Mouse (Mus musculus): ENCODE data around the gene Gm4969.
"Not testable (repeated sequence)": the region's sequence is repeated elsewhere in the genome, so short reads cannot be mapped to it uniquely, and the experiment has no call there.

Gene Gm4969

DNA sequence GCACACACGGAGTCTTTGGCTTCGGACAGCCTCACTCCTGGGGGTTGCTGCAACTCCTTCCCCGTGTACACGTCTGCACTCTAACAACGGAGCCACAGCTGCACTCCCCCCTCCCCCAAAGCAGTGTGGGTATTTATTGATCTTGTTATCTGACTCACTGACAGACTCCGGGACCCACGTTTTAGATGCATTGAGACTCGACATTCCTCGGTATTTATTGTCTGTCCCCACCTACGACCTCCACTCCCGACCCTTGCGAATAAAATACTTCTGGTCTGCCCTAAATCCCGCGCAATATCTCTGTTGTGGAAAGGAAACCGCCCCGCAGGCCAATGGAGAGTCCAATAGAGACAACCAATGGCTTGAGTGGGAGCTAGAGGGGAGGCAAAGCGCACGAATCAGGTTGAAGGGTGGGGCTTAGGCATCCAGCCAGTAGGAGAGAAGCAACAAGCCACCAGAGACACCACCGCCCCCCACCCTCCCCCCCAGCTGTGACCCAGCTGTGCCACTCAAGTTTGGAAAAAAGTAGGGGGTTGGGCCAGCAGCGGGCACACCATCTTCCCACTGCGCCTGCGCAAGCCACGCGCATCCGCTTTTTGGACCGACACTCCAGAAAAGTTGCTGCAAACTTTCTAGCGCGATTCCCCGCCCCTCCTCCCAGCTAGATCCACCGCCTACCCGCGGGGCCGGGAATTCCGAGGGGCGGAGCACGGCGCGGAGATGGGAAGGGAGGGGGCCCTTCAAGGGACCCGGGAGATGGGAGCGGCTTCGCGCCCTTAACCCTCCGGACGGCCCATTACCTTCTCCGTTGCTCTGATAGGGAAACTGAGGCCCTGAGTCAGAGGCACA lies 24.4 kb downstream of the Gm4969 start:
- DNase-seq (ENCODE audit: low spot score) = peak; percentile 98

DNA sequence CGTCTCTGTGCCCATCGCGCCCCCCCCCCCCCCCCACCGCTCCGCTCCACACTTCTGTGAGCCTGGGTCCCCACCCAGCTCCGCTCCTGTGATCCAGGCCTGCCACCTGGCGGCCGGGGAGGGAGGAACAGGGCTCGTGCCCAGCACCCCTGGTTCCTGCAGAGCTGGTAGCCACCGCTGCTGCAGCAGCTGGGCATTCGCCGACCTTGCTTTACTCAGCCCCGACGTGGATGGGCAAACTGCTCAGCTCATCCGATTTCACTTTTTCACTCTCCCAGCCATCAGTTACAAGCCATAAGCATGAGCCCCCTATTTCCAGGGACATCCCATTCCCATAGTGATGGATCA lies 25.0 kb downstream of the Gm4969 start:
- peak; percentile 93 for DNase-seq (ENCODE audit: low spot score)

DNA sequence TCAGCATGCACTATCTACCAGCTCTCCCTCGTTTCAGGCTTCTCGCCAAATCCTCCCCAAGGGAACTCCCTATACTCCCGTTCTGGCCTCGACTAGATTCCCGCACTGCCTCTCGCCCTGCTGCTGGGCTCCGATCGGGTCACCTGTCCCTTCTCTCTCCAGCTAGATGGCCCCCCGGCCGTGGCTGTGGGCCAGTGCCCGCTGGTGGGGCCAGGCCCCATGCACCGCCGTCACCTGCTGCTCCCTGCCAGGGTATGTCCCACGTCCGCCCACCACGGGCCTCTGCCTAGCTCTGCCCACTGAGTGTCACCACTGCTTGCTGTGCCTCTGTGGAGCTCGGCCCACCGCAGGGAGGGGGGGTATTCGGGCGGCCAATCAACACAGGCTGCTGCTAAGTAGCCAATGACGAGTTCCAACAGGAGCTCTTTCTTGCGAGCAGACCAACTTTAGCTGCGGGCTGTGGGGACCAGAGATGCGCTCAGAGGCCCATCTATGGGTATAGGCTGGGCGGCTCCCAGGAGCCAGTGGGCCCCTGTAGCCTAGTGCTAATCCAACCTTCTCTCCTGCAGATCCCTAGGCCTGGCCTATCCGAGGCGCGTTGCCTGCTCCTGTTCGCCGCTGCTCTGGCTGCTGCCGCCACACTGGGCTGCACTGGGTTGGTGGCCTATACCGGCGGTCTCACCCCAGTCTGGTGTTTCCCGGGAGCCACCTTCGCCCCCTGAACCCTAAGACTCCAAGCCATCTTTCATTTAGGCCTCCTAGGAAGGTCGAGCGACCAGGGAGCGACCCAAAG lies 25.6 kb downstream of the Gm4969 start:
- DNase-seq (ENCODE audit: low spot score) = peak; percentile 79

DNA sequence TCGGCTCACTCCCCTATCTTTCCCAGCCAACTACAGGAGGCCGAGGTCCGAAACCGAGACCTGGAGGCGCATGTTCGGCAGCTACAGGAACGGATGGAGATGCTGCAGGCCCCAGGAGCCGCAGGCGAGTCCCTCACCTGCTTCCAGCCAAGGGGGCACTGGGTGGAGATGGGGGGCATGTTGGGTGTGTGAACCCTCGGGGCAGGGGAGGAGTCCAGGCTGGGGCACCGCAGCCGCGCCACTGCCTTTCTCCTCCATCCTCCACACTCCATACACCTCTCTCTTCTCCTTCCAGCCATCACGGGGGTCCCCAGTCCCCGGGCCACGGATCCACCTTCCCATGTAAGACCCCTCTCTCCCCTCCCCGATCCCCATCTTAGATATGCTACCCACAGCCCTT lies 26.3 kb downstream of the Gm4969 start:
- no peak for DNase-seq (ENCODE audit: low spot score)

DNA sequence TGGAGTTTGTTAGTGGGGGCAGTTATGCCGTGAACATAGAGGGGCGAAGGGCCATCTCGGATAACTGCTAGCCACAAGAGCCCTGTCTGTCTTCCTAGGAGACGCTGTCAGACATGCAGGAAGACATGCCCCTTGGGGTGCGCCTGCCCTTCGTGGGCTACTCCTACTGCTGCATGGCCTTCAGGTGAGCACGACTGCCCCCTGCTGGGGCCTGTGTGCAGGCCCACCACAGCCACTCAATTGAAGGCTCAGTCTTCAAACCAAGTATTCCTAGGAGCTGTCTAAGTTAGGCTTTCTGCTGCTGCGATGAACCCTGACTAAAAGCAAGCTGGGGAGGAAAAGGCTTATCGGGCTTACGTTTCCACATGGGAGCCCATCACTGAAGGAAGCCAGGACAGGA lies 29.4 kb downstream of the Gm4969 start:
- DNase-seq (ENCODE audit: low spot score) = peak; percentile 83

DNA sequence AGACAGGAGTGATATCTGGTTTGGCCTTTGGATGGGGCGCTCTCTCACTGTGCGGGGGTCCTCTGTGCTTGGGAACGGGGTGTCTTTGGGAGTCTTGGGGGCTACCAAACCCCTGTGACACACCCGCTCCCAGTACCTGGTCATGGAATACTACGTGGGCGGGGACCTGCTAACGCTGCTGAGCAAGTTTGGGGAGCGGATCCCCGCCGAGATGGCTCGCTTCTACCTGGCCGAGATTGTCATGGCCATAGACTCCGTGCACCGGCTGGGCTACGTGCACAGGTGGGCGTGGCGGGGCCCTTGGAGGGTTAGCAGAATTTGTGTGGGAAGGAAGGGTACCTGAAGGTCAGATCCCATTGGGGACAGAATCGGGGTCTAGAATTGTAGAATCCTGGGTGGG lies 31.4 kb downstream of the Gm4969 start:
- DNase-seq (ENCODE audit: low spot score) = no peak

DNA sequence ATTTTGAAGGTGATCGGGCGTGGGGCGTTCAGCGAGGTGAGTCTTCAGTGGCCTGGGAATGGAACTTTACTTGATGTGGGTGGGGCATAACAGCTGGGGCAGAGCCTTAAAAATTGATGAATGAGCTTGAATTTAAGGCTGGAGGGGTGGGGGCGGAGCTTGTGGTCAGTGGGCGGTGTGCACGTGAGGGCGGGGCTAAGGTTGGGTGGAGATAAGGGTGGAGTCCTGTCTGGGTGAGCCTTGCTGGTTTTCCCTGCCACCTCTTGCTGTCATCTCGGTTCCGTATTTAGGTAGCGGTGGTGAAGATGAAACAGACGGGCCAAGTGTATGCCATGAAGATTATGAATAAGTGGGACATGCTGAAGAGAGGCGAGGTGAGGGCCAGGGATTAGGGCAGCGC lies 32.1 kb downstream of the Gm4969 start:
- DNase-seq (ENCODE audit: low spot score) = peak; percentile 79

DNA sequence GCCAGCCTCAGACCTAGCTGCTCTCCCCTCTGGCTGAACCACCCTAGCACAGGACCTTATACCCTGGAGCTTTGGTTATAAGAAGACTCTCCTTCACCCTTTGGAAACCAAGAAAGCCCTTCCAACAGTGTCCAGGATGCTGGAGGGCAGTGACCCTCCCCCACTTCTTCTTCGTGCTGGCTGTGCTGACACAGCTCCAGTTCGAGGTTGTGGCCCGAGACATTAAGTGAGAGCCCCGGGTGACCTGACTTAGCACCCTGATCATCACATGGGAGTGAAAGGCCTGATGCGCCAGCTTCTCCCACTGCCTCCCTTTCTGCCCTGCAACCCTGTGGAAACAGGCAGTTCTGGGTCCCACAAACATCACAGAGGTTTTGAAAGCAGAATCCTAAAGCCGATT lies 32.7 kb downstream of the Gm4969 start:
- no peak for DNase-seq (ENCODE audit: low spot score)

DNA sequence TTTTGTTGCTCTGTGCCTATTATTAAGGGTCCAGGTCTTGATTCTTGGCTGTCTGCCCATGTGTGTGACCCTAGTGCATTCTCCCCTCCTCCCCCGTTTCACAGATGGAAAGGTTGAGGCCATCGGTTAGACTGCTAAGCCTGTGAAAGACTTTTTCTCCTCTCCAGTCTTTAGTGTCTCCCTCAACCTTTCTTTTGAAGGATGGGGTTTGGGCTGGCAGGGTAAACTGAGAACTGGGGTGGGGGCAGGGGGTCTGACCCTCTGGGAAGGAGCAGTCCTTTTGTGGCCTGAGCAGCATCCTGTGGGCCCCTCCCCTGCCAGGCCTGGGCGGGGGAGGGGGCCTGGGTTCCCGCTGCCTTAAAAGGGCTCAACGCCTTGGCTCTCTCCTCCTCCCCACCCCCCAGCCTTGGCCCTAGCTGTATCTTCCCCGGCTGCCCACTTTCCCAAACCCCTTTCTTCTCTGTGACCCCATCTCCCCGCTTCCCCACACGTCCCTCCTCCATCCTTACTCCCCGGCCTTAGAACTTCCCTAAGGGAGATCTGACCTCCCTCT lies 33.2 kb downstream of the Gm4969 start:
- DNase-seq (ENCODE audit: low spot score) = peak; percentile 59

DNA sequence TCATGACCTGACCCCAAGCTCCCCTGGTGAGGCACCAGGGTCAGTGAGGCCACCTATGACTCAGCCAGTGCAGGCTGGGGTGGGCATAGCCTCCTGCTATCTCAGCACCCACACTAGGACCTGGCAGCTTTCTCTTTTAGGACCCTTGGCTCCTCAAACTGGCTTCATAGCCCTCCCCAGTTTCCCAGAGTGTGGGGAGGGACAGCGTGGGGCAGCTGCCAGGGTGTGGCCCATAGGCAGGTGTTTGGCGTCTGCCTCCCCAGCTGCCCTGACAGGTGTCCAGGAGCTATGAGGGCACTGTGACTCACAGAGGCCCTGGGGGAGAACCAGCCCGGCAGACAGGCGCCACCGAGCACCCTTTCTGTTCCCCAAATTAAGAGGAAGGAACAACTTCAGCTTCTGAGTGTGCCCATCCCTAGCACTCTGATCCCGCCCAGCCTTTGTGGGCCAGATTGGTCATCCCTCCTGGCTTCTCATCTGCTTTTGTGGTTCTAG lies 33.8 kb downstream of the Gm4969 start:
- no peak for DNase-seq (ENCODE audit: low spot score)

DNA sequence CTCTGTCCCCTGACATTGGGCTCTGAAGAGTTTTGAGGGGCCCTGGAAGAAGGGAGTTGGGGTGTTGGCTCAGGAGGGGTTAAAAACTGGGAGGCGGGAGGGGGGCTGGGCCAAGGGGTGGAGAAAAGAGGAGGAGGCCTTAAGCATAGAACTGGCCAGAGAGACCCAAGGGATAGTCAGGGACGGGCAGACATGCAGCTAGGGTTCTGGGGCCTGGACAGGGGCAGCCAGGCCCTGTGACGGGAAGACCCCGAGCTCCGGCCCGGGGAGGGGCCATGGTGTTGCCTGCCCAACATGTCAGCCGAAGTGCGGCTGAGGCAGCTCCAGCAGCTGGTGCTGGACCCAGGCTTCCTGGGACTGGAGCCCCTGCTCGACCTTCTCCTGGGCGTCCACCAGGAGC lies 34.5 kb downstream of the Gm4969 start, which contains the start of gene Dmpk:
Gene Dmpk, plus strand, starts transcription at position 149 of the 400 bp plus-strand sequence.
- no peak for DNase-seq (ENCODE audit: low spot score)

DNA sequence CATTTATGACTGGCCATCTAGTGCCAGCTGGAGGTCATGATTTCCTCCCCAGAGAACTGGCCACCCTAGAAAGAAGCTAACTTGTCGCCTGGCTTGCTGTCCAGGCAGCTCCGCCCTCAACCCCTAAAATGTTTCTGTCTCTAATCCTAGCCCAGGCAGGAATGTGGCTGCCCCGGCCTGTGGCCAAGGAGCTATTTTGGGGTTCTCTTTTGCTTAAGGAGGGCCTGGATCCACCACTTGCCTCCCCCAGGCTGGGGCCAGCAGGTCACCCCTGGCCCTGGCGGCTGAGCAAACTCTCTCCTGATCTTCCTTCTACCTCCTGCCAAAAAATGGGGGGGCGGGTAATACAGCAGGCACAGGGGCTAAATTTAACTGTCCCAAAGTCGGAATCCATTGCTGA lies 35.1 kb downstream of the Gm4969 start:
- peak; percentile 56 for DNase-seq (ENCODE audit: low spot score)

DNA sequence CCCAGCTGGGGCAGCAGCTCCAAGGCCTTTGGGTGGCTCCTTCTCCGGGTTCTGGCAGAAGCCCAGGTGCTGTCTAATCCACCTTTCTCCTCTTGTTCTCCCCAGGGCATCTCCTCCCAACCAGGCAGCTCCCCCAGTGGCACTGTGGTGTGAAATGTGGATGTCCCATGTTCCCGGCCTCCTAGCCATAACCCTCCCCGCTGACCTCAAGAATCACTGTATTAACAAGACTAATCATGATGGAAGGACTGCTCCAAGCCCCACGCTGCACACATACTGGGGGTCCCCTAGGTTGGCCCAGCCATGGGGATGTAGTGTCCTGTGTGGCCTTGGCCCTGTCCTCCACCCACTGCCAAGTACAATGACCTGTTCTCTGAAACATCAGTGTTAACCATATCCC lies 36.0 kb downstream of the Gm4969 start:
- DNase-seq (ENCODE audit: low spot score) = peak; percentile 42

DNA sequence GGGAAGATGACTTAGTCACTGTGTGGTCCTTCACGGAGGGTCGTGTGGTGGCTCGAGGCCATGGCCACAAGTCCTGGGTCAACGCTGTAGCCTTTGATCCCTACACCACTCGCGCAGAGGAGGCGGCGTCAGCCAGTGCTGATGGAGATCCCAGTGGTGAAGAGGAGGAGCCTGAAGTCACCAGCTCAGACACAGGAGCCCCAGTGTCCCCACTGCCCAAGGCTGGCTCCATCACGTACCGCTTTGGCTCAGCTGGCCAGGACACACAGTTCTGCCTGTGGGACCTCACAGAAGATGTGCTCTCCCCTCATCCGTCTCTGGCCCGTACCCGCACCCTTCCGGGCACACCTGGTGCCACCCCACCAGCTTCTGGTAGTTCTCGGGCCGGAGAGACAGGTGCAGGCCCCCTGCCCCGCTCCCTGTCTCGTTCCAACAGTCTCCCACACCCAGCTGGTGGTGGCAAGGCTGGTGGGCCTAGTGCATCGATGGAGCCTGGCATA lies 37.7 kb downstream of the Gm4969 start:
- DNase-seq (ENCODE audit: low spot score) = no peak

DNA sequence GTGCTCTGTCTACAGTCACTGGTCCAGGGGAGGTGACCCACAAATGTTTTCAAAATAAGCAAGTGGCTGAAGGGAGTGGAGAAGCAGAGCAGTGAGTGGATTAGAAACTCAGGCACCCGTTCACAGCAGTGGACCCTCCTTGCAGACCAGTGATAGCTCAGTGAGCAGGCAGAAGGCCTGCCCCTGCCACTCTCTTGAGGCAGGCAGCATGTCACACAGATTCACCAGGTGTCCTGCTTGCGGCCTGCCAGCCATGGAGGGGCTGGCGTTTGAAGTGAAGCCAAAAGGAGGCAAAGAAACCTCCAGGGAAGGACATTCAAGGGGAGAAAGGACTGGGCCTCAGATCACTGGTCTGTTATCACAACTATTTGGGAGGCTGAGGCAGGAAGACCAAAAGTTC lies 39.4 kb downstream of the Gm4969 start:
- no peak for DNase-seq (ENCODE audit: low spot score)

DNA sequence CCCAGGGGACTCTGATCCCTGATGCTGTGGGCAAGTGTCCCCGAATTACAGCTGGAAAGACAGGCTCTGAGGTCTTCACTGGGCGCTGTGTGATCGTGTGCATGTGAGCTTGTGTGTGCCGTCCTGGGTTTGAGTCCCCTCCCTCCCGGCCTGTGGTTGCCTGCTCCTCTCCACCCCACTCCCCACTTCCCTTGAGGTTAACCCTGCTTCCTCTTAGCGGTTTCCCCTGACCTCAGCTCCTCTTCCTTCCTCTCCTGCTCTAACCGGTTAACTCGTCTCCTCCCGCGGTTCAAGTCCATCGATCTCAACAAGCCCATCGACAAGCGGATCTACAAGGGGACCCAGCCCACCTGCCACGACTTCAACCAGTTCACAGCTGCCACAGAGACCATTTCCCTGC lies 40.4 kb downstream of the Gm4969 start:
- DNase-seq (ENCODE audit: low spot score) = no peak

DNA sequence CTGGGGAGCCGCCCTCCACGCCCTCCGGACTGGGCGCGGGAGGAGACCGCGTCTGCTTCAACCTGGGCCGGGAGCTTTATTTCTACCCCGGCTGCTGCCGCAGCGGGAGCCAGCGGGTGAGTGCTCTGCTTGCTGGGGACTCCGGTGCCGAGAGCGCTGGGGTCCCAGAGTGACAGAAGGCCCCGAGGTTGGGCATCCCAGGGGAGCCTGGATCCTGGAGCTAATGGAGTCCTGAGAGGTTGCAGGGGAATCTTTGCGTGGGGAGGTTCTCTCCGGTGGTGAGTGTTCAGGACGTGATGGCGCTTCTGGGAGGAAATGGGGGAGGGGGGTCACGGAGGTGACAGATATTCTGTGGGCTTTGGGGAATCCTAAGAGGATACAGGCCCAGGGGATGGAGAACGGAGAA lies 41.6 kb downstream of the Gm4969 start:
- DNase-seq (ENCODE audit: low spot score) = peak; percentile 63

DNA sequence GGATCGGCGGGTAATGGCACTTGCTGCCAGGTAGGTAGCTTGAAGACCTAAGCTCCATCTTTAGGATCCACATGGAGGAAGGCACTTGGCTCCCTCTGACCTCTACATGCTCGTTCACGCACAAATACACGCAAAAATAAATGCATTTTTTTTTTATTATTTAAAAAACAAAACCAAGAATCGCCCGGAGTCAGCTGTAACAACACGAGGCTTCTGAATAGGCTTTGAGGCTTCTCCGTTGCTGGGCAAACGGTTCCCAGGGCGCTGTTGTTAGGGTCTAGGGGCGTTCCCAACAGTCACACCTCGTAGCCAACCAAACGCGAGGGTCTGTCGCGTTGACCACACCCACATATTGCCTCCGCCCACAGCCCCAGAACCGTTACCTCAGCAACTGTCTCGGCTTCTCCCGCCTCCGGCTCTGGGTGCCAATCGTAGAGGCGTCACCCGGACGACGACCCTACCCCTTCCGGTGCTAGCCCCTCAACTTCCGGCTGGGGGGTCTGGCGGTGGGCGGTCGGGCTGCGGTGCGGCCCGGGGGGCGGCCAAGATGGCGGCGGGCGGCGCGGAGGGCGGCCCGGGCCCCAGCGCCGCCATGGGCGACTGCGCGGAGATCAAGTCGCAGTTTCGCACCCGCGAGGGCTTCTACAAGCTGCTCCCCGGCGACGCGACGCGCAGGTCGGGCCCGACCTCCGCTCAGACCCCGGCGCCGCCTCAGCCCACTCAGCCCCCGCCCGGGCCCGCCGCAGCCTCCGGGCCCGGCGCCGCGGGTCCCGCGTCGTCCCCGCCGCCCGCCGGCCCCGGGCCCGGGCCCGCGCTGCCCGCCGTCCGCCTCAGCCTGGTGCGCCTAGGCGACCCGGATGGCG lies 42.2 kb downstream of the Gm4969 start, which contains the start of gene Dmwd:
Gene Dmwd, plus strand, starts transcription at position 505 of the 863 bp plus-strand sequence.
- peak; percentile 97 for DNase-seq (ENCODE audit: low spot score)

DNA sequence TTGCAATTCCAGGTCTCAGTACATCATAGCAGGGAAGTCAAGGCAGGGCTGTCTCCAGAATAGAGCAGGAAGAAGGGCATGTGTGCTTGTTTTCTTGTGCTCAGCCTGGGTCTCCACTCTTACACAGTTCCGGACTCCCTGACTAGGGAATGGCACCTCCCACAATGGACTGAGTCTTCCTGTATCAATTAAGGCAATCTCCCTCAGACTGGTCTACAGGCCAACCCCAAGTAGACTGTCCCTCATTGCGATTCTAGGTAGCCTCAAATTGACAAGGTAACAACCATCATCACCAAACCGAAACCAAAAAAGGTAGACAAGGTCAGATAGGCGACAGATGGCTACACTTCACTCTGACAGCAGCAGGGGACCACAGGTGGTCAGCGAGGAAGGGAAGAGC lies 42.9 kb downstream of the Gm4969 start:
- DNase-seq (ENCODE audit: low spot score) = no peak

DNA sequence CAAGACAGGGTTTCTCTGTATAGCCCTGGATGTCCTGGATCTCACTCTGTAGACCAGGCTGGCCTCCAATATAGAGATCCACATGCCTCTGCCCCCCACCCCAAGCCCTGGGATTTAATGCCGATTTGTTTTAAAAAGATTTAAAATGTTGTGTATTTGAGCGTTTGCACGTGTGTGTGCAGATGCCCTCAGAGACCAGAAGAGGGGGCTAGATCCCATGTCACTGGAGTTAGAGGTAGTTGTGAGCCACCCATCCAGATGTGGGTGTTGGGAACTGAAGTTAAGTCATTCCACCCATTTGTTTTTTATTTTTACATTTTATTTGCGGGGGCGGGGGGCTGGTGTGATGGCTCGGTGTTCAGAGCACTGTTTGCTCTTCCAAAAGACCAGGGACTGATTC lies 43.7 kb downstream of the Gm4969 start:
- DNase-seq (ENCODE audit: low spot score) = no peak

DNA sequence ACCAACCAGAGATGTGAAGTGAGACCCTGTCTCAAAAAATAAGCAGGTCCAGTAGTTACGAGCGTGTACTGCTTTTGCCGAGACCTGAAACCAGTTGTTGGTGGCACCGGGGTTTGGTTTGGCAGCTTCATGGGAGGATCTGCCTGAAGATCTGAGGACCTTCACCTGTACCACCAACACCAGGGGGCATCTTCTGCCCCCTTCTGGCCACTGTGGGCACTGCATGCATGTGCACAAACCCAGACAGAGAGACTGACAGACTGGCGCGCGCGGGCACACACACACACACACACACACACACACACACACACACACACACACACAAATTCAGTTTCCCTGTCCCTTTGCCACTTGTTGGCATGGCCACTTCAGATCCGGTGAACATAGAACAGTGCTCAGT lies 44.7 kb downstream of the Gm4969 start:
- peak; percentile 77 for DNase-seq (ENCODE audit: low spot score)

DNA sequence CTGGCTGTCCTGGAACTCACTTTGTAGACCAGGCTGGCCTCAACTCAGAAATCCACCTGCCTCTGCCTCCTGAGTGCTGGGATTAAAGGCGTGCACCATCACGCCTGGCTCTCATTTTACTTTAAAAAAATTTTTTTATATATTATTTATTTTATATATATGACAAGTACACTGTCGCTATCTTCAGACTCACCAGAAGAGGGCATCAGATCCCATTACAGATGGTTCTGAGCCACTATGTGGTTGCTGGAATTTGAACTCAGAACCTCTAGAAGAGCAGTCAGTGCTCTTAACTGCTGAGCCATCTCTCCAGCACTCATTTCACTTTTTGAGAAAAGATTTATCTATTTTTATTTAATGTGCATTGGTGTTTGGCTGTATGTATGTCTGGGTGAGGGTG lies 47.1 kb downstream of the Gm4969 start:
- DNase-seq (ENCODE audit: low spot score) = not testable (repeated sequence)
